Mouse (Mus musculus): ENCODE results near the gene Rin2. TPM values are rescaled to one million over a fixed set of nuclear protein-coding genes. Genes with fewer than 3 reads are reported as not detected.
A peak's percentile ranks its signal among the peaks of the same experiment; 100 is the strongest.

The Rin2 gene
- total RNA-seq, 2 experiments from 2014 or later = 24.2 to 29.3 TPM

DNA sequence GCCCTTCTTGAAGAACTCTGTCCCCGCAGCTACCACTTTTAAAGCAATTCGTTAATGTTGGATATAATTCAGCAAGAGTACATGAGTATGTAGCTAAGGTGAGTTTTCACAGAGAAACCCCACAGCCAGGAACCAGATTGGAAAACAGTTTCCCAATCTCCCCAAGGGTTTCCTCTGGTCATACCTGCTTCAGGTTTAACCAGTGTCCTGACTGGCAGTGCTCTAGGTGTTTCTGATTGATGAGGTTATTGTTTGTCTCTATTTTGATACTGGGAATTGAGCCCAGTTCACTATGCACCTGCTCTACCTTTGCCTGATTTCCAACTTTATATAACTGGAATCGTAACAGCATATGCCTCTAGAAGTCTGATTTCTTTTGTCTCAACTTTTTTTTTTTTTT is 153.6 kb downstream of the Rin2 start:
- no peak for TF ChIP-seq CTCF (IDR thresholded peaks at IDR 0.05)
- intact Hi-C loops (cut with DNase I) = no loop called here
- no peak overlapping the region for H3K4me3 ChIP-seq

DNA sequence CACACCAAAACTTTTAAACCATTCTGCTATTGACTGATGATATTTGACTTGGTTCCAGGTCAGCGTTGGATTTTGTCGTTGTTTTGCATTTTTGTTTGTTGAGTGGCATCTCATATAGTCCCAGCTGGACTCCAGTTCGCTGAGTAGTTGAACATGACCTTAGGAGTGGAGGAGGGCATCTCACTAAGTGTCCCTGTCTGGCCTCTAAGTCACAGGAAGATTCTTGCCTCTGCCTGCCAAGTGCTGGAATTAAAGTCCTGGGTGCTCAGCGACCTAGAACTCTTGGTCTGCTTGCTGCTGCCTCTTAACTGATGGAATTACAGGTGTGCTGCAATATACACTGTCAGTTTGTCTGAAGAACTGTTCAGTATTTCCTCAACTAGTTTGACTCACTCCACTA is 154.2 kb downstream of the Rin2 start:
- intact Hi-C loops (cut with DNase I) = no loop called here
- no peak for DNase-seq (ENCODE audit: extremely low spot score in 1 of 2, low spot score in 2 of 2)
- Histone ChIP-seq H3K4me3 (no peak overlapping the region), H3K27ac (no peak overlapping the region)
- no peak for TF ChIP-seq CTCF (IDR thresholded peaks at IDR 0.05)

More for the DNA sequence above, 153.6 kb downstream of the Rin2 start:
- H3K27ac ChIP-seq = no peak overlapping the region
- DNase-seq (ENCODE audit: extremely low spot score in 1 of 2, low spot score in 2 of 2) = no peak

DNA sequence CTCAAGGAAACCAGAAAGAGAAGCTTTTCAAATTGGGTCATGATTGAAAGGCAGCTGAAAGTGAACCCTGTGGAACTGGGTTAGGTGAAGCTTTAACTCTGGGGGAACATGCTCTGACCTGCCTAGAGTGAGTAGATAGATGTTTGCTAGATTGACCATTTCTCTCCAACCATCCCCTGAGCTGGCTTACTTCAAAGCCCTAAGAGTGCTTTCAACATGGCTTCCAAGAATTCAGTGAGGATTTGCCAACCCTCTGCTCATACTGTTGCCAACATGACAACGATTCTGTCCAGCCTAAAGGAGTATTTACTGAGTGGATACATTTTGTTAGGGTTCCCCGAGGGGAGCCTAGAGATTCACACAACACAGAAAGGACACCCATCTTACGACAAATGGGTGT is 155.4 kb downstream of the Rin2 start:
- Histone ChIP-seq H3K4me3 (no peak overlapping the region), H3K27ac (no peak overlapping the region)
- no peak for TF ChIP-seq CTCF (IDR thresholded peaks at IDR 0.05)
- intact Hi-C loops (cut with DNase I) = no loop called here
- no peak for DNase-seq (ENCODE audit: extremely low spot score in 1 of 2, low spot score in 2 of 2)

DNA sequence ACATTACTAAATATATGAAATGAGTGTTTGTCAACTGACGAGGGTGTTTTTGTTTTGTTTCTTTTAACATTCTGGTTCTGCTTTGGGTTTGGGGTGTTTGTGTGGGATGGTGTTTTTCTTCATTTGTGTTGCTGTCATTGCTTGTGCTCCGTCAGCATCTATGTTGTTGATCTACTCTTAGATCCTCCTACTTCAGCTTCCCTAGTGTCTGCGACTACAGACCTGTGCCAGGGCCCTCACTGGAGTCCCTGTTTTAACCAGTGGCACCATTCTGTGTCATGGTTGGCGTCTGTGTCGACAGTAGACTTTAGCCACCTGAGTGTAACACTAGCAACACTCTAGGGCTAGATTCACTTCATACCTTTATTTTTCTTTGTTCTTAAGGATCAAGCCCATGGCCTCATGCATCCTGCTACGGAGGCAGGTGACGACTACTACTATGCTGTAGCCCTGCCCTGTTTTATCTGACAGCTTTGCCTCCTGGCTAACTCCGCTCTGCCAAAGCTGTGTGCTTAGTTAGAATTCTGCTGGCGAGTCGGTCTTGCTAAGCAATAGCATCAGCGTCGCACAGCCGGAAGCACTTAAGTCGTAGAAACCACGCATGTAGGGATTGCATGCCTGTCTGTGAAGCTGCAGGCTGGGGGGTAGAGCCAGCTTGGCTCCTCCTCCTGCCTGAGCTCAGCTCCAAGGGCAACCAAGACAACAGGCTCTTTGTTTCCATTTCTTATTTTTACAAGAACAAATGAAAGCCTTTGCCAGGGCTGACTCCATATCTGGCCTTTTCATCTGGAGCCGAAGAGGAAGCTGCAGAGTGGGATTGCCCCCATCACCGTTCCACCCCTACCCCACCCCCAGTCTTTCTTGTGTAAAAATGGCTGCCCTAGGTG is 157.2 kb downstream of the Rin2 start:
- intact Hi-C loops (cut with DNase I) = loop anchor here (2.0 kb wide), 1 partner anchor 29 kb away; no protein-coding TSS in a partner anchor
- peak overlapping the region; percentile 32 for H3K4me3 ChIP-seq
- DNase-seq (ENCODE audit: extremely low spot score in 1 of 2, low spot score in 2 of 2) = peak; percentile 29 to 46
- H3K27ac ChIP-seq = peak overlapping the region; percentile 74
- no peak for TF ChIP-seq CTCF (IDR thresholded peaks at IDR 0.05)

DNA sequence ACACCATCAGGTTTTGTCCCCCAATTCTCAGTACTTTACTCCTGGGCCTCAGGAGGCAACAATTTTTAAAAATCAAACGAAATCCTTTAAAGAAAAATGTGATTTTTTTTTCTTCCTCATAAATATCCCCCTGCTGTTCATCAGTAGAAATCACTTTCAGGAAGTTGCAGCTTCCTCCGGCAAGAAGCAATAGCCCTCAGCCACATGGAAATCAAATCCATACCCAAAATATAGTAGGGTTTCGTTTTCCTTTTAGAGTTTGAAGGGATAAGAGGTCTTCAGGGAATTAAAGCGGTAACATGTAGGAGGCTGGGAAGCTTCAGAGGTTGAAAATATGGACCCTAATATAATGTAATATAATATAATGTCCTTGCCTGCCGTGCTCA is 157.8 kb downstream of the Rin2 start:
- no peak for DNase-seq (ENCODE audit: extremely low spot score in 1 of 2, low spot score in 2 of 2)
- intact Hi-C loops (cut with DNase I) = loop anchor here (2.0 kb wide), 1 partner anchor 28 kb away; no protein-coding TSS in a partner anchor
- TF ChIP-seq CTCF (IDR thresholded peaks at IDR 0.05) = peak; percentile 29; the same call in 1 of the 2 replicates
- H3K4me3 ChIP-seq = peak overlapping the region; percentile 32; the same call in 1 of the 2 replicates
- H3K27ac ChIP-seq = peak overlapping the region; percentile 74

DNA sequence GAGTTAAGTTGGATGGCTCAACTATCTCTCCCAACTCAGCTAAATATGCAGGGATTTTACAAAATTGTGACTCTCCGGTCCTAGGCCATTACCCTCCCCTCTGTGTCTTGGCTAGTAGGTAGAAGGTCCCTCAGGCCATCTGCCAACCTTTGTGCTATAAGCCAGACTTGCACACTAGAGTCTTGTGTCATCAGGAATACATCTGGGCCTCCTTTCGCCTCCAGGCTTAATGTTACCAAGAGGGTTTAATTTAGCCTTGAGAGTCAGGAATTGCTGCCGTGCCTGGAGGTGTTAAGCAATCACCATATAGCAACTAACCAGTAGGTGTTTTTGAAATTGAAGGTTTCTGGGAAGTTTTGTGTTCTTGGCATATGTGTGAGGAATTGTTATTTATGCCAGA is 158.3 kb downstream of the Rin2 start:
- no peak for TF ChIP-seq CTCF (IDR thresholded peaks at IDR 0.05)
- DNase-seq (ENCODE audit: extremely low spot score in 1 of 2, low spot score in 2 of 2) = no peak
- intact Hi-C loops (cut with DNase I) = loop anchor here (2.0 kb wide), 1 partner anchor 27 kb away; no protein-coding TSS in a partner anchor
- Histone ChIP-seq H3K4me3 (no peak overlapping the region), H3K27ac (peak overlapping the region; percentile 74)

DNA sequence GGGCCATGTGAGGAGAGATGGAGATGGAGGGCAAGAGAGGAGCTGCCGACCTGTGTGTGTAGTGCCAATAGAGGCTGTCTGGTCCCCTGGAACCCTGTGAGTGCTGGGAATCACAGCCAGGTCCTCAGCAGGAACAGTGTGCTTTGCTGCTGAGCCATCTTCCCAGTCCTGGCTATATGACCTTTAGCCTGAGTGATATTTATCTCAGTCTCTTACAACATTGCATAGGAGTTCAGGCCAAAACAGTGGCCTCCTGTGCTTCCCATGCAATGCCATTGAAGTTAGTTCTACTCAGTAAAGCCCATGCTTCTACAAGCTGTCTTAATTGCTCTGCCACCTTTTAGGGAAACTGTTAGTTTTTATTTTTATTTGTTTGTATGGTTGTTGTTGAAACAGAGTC is 160.9 kb downstream of the Rin2 start:
- no peak for DNase-seq (ENCODE audit: extremely low spot score in 1 of 2, low spot score in 2 of 2)
- H3K27ac ChIP-seq = no peak overlapping the region
- no peak overlapping the region for H3K4me3 ChIP-seq
- TF ChIP-seq CTCF (IDR thresholded peaks at IDR 0.05) = no peak
- intact Hi-C loops (cut with DNase I) = no loop called here

DNA sequence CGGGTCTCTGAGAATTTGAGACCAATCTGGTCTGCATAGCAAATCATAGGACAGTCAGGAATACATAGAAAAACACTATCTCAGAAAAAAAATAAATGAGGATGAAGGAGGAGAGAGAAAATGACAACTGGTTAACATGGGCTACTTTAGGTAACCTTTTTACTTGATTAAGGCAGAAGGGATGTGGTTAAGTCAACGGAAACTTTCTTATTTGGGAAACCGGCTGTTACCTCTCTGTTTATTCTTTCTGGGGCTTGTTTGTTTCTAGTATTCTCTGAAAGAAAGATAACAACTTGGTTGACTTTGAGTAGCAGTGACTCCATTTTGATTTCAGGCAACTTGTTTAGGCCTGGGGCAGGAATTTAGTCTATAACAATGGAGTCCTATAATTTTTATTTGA is 163.7 kb downstream of the Rin2 start:
- H3K27ac ChIP-seq = no peak overlapping the region
- no peak for TF ChIP-seq CTCF (IDR thresholded peaks at IDR 0.05)
- no peak overlapping the region for H3K4me3 ChIP-seq
- DNase-seq (ENCODE audit: extremely low spot score in 1 of 2, low spot score in 2 of 2) = no peak
- intact Hi-C loops (cut with DNase I) = no loop called here

DNA sequence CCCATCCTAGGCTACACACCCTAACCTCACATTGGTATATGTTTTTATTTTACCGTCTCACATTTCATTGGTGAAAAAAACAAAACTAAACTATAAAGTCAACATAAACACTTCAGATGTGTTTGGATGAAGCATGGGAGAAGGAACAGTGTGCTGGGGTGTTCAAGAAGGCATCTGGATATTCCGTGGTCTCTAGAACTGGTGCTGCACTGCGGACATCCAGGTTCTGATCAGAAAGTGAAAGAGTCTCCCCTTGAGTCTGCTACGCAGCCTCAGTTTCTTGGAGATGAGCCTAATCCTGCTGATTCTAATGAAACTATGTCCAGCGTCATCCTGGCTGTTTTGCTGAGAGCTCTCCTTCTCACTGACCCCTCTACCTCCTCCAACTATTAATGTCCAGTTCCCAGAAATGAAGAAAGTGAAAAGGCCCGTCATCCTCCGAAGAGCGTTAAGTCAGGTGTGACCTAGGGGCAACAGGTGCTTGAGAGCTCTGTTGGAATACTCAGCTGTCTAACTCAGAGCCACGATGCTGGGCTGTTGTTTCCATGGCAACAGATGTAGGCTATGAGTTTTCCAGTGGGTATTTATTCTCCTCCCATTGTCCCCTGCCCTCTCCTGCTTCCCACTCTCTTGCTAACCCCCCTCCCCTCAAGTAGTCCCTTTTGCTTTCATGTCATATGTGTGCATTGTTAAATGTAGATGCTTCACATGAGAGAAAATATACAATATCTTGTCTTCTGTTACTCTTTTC is 164.7 kb downstream of the Rin2 start:
- Histone ChIP-seq H3K4me3 (no peak overlapping the region), H3K27ac (no peak overlapping the region)
- TF ChIP-seq CTCF (IDR thresholded peaks at IDR 0.05) = no peak
- no peak for DNase-seq (ENCODE audit: extremely low spot score in 1 of 2, low spot score in 2 of 2)
- intact Hi-C loops (cut with DNase I) = no loop called here

DNA sequence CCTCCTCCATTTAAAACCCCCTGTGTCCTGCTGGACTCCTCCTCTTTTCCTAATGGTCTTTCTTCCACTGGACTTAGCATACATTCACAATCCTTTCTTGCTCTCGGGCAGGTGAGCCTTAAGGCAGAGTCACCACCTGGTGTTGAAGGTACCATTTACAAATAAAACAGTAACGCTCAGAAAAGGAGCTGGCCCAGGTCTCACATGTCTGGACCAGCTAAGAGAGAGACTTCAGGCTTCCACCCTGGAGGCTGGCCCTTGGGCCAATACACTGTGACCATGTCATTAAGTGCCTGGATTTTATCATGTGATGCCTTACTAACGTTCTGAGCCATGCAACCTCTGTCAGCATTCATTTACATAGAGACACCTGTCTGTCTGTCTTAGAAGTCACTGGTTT is 165.3 kb downstream of the Rin2 start:
- DNase-seq (ENCODE audit: extremely low spot score in 1 of 2, low spot score in 2 of 2) = no peak
- intact Hi-C loops (cut with DNase I) = no loop called here
- H3K27ac ChIP-seq = no peak overlapping the region
- no peak overlapping the region for H3K4me3 ChIP-seq
- TF ChIP-seq CTCF (IDR thresholded peaks at IDR 0.05) = no peak

DNA sequence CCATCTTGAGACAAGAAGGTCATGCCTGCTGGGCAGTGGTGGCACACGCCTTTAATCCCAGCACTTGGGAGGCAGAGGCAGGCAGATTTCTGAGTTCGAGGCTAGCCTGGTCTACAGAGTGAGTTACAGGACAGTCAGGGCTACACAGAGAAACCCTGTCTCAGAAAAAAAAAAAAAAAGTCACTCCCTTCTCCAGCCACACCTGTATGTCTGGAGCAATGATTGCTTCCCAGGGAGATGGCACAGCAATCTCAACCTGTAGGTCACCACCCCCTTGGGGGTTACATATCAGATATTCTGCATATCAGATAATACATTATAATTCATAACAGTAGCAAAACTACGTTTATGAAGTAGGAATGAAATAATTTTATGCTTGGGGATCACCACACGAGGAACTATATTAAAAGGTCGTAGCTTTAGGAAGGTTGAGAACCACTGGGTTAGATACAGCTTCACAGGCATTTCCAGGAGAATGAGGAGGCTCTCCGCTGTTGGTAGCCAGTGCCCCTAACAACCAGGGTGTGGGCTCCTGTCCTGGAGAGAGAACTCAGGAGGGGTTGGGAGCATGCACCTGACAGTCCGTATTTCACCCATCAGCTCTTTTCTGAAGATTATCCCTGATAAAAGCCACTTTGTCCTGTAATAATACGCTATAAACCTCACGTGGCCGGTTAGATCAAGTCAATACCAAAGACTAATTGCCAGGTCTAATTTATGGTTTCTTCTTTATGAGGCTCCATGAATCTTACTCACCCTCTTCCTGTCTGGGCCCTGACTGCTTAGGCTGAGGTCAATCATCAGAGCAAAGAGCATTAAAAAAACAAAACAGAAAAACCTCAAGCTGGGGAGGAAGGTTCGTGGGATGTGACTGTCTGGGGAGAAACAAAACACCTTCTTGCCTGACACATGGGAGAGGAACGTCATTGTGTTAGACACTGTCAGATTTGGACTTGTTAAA is 166.2 kb downstream of the Rin2 start:
- H3K4me3 ChIP-seq = no peak overlapping the region
- H3K27ac ChIP-seq = no peak overlapping the region
- intact Hi-C loops (cut with DNase I) = no loop called here

More for the DNA sequence above, 166.2 kb downstream of the Rin2 start:
- no peak for TF ChIP-seq CTCF (IDR thresholded peaks at IDR 0.05)
- no peak for DNase-seq (ENCODE audit: extremely low spot score in 1 of 2, low spot score in 2 of 2)
